25 mouse cellular contexts compared by ENCODE assay signal in the genomic region with DNA sequence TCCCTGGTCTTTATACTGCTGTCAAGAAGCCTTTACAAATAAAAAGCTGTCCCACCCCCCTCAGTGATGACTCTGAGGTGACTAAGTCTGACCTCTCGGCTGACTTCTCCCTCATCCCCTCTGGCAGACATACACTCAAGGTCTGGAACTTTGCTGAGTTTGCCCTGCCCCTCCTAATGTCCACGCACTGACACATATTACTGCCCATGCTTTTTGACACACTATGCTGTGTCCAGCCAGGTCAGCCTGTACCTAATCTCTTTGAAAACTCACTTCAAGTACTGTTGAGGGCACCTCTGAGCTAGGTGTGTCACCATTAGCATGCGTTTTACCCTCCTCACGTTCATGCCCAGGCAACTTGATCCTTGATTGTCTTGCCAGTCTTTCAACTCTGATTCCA.
A peak's percentile ranks its signal among the peaks of the same experiment; 100 is the strongest.
DNase-seq lines count a peak whose midpoint lies in the region; ATAC-seq and TF ChIP-seq lines count a peak whose summit lies in the region.
"Had no signal": no experiment of that assay in that cellular context is flagged by ENCODE, and none has a peak within 500 bp of the region (broad histone marks: within the 10 kb centered on the region; RNA-seq: fewer than 3 reads in every experiment).

No protein-coding gene starts in this region.

- TF ChIP-seq CTCF in lung, postnatal 0 days (IDR thresholded peaks at IDR 0.05), result no peak

- no peak for TF ChIP-seq EP300 in lung, postnatal 0 days (IDR thresholded peaks at IDR 0.05)

- H3K9ac ChIP-seq in lung, postnatal 0 days (replicated peaks; ENCODE audit: low read depth), result no peak overlapping the region
- H3K9ac ChIP-seq: embryonic facial prominence, embryonic 12.5 days; embryonic facial prominence, embryonic 15.5 days; forebrain, postnatal 0 days; heart, embryonic 13.5 days; hindbrain, embryonic 12.5 days; hindbrain, embryonic 15.5 days had no signal

- WGBS in lung, postnatal 0 days, result 60% methylated on average over 4 of the region's 4 CpGs

- H3K4me3 ChIP-seq in lung, postnatal 0 days (ENCODE audit: low read depth, low read length), result no peak overlapping the region
- H3K4me3 ChIP-seq: embryonic facial prominence, embryonic 12.5 days; embryonic facial prominence, embryonic 15.5 days; gastrocnemius, adult 2 months; heart, embryonic 10.5 days; heart, embryonic 13.5 days; hindbrain, embryonic 12.5 days; hindbrain, embryonic 15.5 days had no signal

- no peaks in the 10 kb centered on the region for H3K36me3 ChIP-seq in lung, postnatal 0 days (ENCODE audit: insufficient read depth, low read length)
- H3K36me3 ChIP-seq: embryonic facial prominence, embryonic 12.5 days; embryonic facial prominence, embryonic 15.5 days; heart, embryonic 10.5 days; heart, embryonic 13.5 days; hindbrain, embryonic 12.5 days; hindbrain, embryonic 15.5 days had no signal

- peak; percentile 50 to 77 for DNase-seq in adrenal gland, adult (ENCODE audit: inconsistent age in 2 of 2, low spot score in 1 of 2)
- no peak for DNase-seq in adrenal gland, postnatal 4 days (ENCODE audit: low spot score in 2 of 2)
- DNase-seq in lung, postnatal 0 days (ENCODE audit: low spot score), result peak; percentile 51
- DNase-seq in lung, postnatal 10 days, result no peak
- DNase-seq in adrenal gland, postnatal 10 days, result peak; percentile 8
- peak; percentile 53 to 54 for DNase-seq in adrenal gland, postnatal 36 days
- no peak for DNase-seq in kidney, adult 18-20 months
- DNase-seq: cerebellum, adult 11 months; cerebellum, adult 2 months; cerebellum, adult 9-11 months; cerebellum, postnatal 25 days; forebrain, postnatal 0 days; gastrocnemius, adult 2 months; gastrocnemius, postnatal 14 days; heart, adult 18-20 months; heart, postnatal 14 days; heart, postnatal 4 days had no signal

- no peak overlapping the region for H3K27ac ChIP-seq in lung, postnatal 0 days (ENCODE audit: low read length)
- H3K27ac ChIP-seq: embryonic facial prominence, embryonic 12.5 days; embryonic facial prominence, embryonic 15.5 days; gastrocnemius, adult 2 months; heart, embryonic 10.5 days; heart, embryonic 13.5 days; hindbrain, embryonic 12.5 days; hindbrain, embryonic 15.5 days had no signal

- H3K4me2 ChIP-seq in lung, postnatal 0 days (replicated peaks; ENCODE audit: low read depth, low read length), result no peak overlapping the region
- H3K4me2 ChIP-seq: embryonic facial prominence, embryonic 12.5 days; embryonic facial prominence, embryonic 15.5 days; heart, embryonic 13.5 days; hindbrain, embryonic 12.5 days; hindbrain, embryonic 15.5 days had no signal

- ATAC-seq in lung, postnatal 0 days, result peak; percentile 80
- ATAC-seq: activated CD4-positive, CD25-positive, alpha-beta regulatory T cell, adult 4 months; forebrain, embryonic 14.5 days; forebrain, postnatal 0 days had no signal

- no peaks in the 10 kb centered on the region for H3K27me3 ChIP-seq in lung, postnatal 0 days (replicated peaks; ENCODE audit: insufficient read depth, low read length)
- H3K27me3 ChIP-seq: embryonic facial prominence, embryonic 12.5 days; embryonic facial prominence, embryonic 15.5 days; heart, embryonic 13.5 days; hindbrain, embryonic 12.5 days; hindbrain, embryonic 15.5 days had no signal

- H3K9me3 ChIP-seq in lung, postnatal 0 days (ENCODE audit: low read length), result no peaks in the 10 kb centered on the region
- H3K9me3 ChIP-seq: embryonic facial prominence, embryonic 12.5 days; embryonic facial prominence, embryonic 15.5 days; heart, embryonic 10.5 days; heart, embryonic 13.5 days; hindbrain, embryonic 12.5 days; hindbrain, embryonic 15.5 days had no signal

- peaks cover 3% of the 10 kb centered on the region; the same call in 1 of the 2 replicates for H3K4me1 ChIP-seq in lung, postnatal 0 days (ENCODE audit: insufficient read depth, low read depth, low read length)
- H3K4me1 ChIP-seq: hindbrain, embryonic 12.5 days; hindbrain, embryonic 15.5 days had no signal

Comparison
In these comparisons a context has a peak if more than half of its experiments do, and no peak if none do; other contexts are left out.
1. DNase-seq: peak in adrenal gland, adult (2 of 2), lung, postnatal 0 days (single experiment), adrenal gland, postnatal 10 days (single experiment) and adrenal gland, postnatal 36 days (2 of 2); none in adrenal gland, postnatal 4 days (0 of 2), lung, postnatal 10 days (single experiment) and kidney, adult 18-20 months (single experiment).